Mouse (Mus musculus) embryonic fibroblast, embryonic 13.5 days (primary cell): ENCODE measurements around the gene Gm10306.

Source experiments
- CTCF ChIP-seq: IDR thresholded peaks from 2 replicates; pipeline ENCODE4 v1.5.1; 2011; ENCODE audit warnings: mild to moderate bottlenecking, control low read depth, low read length, moderate library complexity, borderline replicate concordance; ENCODE audit not compliant: insufficient read depth
- POLR2A ChIP-seq: IDR thresholded peaks from 2 replicates; pipeline ENCODE4 v1.6.1; 2011; ENCODE audit warnings: low read depth, mild to moderate bottlenecking, control low read depth, low read length, moderate library complexity

DNA sequence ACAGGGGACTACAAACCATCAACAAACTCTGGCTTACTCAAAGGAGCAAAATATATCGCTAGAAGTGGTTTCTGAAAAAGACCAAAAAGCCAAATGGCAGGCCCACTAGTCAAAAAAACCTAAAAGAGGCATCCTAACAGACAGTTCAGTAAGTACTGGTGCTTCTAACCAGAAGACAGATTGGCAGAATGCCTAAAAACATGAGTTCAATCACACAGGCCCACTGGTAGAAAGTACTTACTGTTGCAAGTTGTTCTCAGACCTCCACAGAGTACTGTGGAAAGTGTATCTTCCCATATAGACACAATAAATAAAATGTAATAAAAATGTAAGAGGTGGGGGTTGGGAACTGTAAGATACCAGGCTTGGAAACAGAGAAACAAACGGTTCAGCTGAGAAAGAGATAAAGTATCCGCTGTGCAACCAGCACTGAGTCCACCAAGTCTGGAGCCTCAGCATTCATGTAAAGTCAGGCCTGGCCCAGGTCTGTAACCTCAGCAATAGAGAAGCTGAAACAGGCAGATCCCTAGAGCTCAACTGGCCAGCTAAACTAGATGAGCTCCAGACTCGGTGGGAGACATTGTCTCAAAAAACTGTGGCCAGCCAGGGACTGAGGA lies 35.5 kb downstream of the Gm10306 start:
- TF ChIP-seq POLR2A = no peak
- TF ChIP-seq CTCF = no peak
